Mouse (Mus musculus) forebrain, embryonic 16.5 days (tissue): Measurements from ENCODE around the gene Maats1. TPM values are rescaled to one million over a fixed set of nuclear protein-coding genes. Genes with fewer than 3 reads are reported as not detected.

Experiments
- ATAC-seq: fragments of 200-750 bp; cut with Nextera tagmentation; 2 replicates; pipeline ENCODE4 v1.8.0; 2017; ENCODE audit warnings: mild to moderate bottlenecking, moderate library complexity
- H3K27ac ChIP-seq: fragments of 300-500 bp; sonication (generic); 2 replicates; pipeline ENCODE4 v1.5.1; 2014; ENCODE audit warnings: low read length, control low read depth
- H3K27me3 ChIP-seq: fragments of 300-500 bp; sonication (generic); replicated peaks from 2 replicates; pipeline ENCODE4 v1.6.1; 2014; ENCODE audit warnings: low read length; ENCODE audit not compliant: control insufficient read depth, insufficient read depth
- H3K36me3 ChIP-seq: fragments of 300-500 bp; sonication (generic); 2 replicates; pipeline ENCODE4 v1.6.1; 2014; ENCODE audit not compliant: control insufficient read depth, insufficient read depth
- H3K4me1 ChIP-seq: fragments of 300-500 bp; sonication (generic); replicated peaks from 2 replicates; pipeline ENCODE4 v1.6.1; 2014; ENCODE audit warnings: low read length; ENCODE audit not compliant: control insufficient read depth, insufficient read depth
- H3K4me2 ChIP-seq: fragments of 300-500 bp; sonication (generic); 2 replicates; pipeline ENCODE4 v1.6.1; 2014; ENCODE audit warnings: mild to moderate bottlenecking, low read length, control low read depth
- H3K4me3 ChIP-seq: fragments of 300-500 bp; sonication (generic); replicated peaks from 2 replicates; pipeline ENCODE4 v1.5.1; 2014; ENCODE audit warnings: mild to moderate bottlenecking, low read length, control low read depth
- H3K9ac ChIP-seq: fragments of 300-500 bp; sonication (generic); replicated peaks from 2 replicates; pipeline ENCODE4 v1.6.1; 2014; ENCODE audit warnings: low read depth, low read length, control low read depth
- H3K9me3 ChIP-seq: fragments of 300-500 bp; sonication (generic); 2 replicates; pipeline ENCODE4 v1.6.1; 2016; ENCODE audit warnings: low read length; ENCODE audit not compliant: control insufficient read depth
- WGBS: fragments of 180-500 bp; shearing (Covaris S2); extraction: QIAGEN DNeasy Blood & Tissue Kit; methylation state at CpG from one replicate; pipeline ENCODE4 v1.1.7; 2014; 5-methylcytosine and 5-hydroxymethylcytosine counted together
- polyA plus RNA-seq: library from polyadenylated mRNA; unstranded; fragments of >200 nt; fragmentation: Nextera tagmentation; extraction: Ambion mirVana; gene quantifications from 2 replicates; pipeline ENCODE4 v1.2.1, GENCODE M21; 2015

Maats1 gene
- polyA plus RNA-seq, 1 experiment from 2014 or later, result 0.66 TPM

DNA sequence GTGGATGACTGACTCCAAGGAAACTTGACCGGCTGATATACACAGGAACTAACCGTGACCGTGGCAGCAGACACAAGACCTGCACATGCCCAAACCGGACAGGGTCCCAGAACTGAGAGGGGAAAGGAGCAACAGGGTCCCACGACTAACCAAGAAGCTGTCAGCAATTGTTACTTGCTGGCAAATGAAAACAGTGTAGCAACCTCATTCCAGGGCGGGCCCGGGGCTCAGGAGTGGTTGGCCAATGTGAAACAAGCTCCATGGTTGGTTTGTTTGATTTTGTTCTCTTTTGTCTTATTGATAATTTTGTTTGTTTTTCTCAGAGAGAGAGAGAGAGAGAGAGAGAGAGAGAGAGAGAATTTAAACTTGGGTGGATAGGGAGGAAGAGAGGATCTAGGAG is 61.0 kb downstream of the Maats1 start:
- no peak overlapping the region for H3K4me3 ChIP-seq
- ATAC-seq, result no peak

GRCm38 (mm10) chr16:38279794-38280193 is 62.1 kb downstream of the Maats1 start:
- 91% methylated on average over 5 of the region's 5 CpGs for WGBS
- H3K4me1 ChIP-seq, result no peaks in the 10 kb centered on the region
- ATAC-seq, result no peak
- H3K9me3 ChIP-seq, result no peaks in the 10 kb centered on the region
- no peak overlapping the region for H3K27ac ChIP-seq
- no peaks in the 10 kb centered on the region for H3K27me3 ChIP-seq
- H3K36me3 ChIP-seq, result no peaks in the 10 kb centered on the region
- H3K4me2 ChIP-seq, result no peak overlapping the region
- no peak overlapping the region for H3K4me3 ChIP-seq
- H3K9ac ChIP-seq, result no peak overlapping the region

More for the DNA sequence above, 61.0 kb downstream of the Maats1 start:
- no peaks in the 10 kb centered on the region for H3K9me3 ChIP-seq
- no peaks in the 10 kb centered on the region for H3K36me3 ChIP-seq
- no peak overlapping the region for H3K4me2 ChIP-seq
- 90% methylated on average over 7 of the region's 7 CpGs for WGBS
- H3K4me1 ChIP-seq, result no peaks in the 10 kb centered on the region
- H3K27ac ChIP-seq, result no peak overlapping the region
- H3K9ac ChIP-seq, result no peak overlapping the region
- no peaks in the 10 kb centered on the region for H3K27me3 ChIP-seq

- no peaks in the 10 kb centered on the region for H3K9me3 ChIP-seq
- no peaks in the 10 kb centered on the region for H3K4me1 ChIP-seq
- no peak for ATAC-seq
- H3K9ac ChIP-seq, result no peak overlapping the region
- no peak overlapping the region for H3K4me2 ChIP-seq
- H3K27me3 ChIP-seq, result no peaks in the 10 kb centered on the region
- 79% methylated on average over 2 of the region's 2 CpGs for WGBS
- no peaks in the 10 kb centered on the region for H3K36me3 ChIP-seq
- H3K27ac ChIP-seq, result no peak overlapping the region
- no peak overlapping the region for H3K4me3 ChIP-seq
Measured at GRCm38 (mm10) chr16:38274737-38275136, 67.2 kb downstream of the Maats1 start.

DNA sequence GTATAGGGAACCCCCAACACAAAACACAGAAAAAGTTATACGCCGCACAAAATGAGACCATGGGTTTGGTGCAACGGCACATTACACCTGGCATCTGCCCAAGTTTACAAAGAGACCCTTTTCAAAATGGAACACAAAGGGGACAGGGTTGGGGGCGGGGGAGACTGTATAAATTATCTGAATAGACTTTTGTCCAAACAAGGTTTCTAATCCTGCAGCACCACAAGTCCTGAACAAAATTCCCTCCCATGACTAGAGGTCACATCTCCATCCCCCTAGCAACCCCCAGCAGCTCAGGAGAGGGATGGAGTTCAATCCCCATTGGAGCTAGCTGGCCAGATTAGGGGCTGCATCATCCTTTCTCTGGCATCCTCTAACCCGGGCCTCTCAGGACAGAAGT is 69.5 kb downstream of the Maats1 start:
- ATAC-seq, result peak; percentile 43; the same call in 1 of the 2 replicates
- H3K27ac ChIP-seq, result no peak overlapping the region

GRCm38 (mm10) chr16:38271601-38272000 is 70.3 kb downstream of the Maats1 start:
- no peaks in the 10 kb centered on the region for H3K27me3 ChIP-seq
- H3K9me3 ChIP-seq, result no peaks in the 10 kb centered on the region
- no peak overlapping the region for H3K9ac ChIP-seq
- no peaks in the 10 kb centered on the region for H3K4me1 ChIP-seq
- no peak overlapping the region for H3K4me2 ChIP-seq
- H3K36me3 ChIP-seq, result no peaks in the 10 kb centered on the region
- no peak for ATAC-seq
- H3K27ac ChIP-seq, result no peak overlapping the region
- no peak overlapping the region for H3K4me3 ChIP-seq
- 88% methylated on average over 3 of the region's 3 CpGs for WGBS

More for the DNA sequence above, 69.5 kb downstream of the Maats1 start:
- Histone ChIP-seq H3K4me3 (no peak overlapping the region), H3K4me1 (no peaks in the 10 kb centered on the region), H3K4me2 (no peak overlapping the region), H3K27me3 (no peaks in the 10 kb centered on the region), H3K9ac (no peak overlapping the region), H3K36me3 (no peaks in the 10 kb centered on the region), H3K9me3 (no peaks in the 10 kb centered on the region)
- WGBS, result 14% methylated on average over 5 of the region's 5 CpGs

DNA sequence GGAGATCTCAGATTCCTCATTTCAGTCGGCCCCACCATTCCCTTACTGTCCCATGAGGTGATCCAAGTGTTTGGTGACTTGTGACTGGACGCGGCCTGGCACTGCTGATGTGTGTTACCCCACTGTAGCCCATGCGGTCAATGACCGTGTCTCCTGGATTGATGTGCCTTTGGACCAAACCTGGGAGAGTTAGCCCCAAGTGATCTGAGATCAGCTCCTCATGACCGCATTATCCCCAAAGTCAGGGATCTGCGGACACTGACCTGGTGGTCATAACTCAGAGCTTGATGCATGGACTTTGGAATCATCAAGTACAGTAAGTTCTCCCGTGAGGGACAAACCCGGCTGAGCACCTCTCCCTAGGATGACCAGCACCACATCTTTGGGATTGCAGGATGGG is 86.0 kb downstream of the Maats1 start:
- no peak for ATAC-seq
- 94% methylated on average over 9 of the region's 9 CpGs for WGBS
- H3K4me1 ChIP-seq, result no peaks in the 10 kb centered on the region
- no peak overlapping the region for H3K4me3 ChIP-seq
- no peak overlapping the region for H3K4me2 ChIP-seq
- H3K36me3 ChIP-seq, result no peaks in the 10 kb centered on the region
- no peak overlapping the region for H3K9ac ChIP-seq
- H3K27me3 ChIP-seq, result no peaks in the 10 kb centered on the region
- H3K27ac ChIP-seq, result no peak overlapping the region
- H3K9me3 ChIP-seq, result no peaks in the 10 kb centered on the region

DNA sequence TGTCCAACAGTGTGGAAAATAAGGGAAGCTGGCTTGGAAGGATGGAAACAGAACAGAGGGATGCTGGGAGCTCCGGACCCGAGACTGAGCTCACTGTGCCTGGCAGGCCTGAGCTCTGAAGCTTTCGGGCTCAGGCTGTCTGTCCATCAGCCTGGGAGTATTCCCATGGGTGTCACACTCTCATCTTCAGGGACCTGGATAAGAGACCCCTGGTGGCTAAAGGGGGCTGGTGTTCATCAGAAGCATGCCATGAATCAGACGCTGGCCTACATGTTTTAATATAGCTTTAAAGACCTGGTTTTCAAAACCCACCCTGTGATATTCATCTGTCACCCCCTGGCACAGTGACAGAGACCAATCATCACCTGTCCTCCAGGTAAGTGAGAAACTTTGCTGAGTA is 86.8 kb downstream of the Maats1 start:
- no peak overlapping the region for H3K9ac ChIP-seq
- H3K4me1 ChIP-seq, result no peaks in the 10 kb centered on the region
- no peaks in the 10 kb centered on the region for H3K36me3 ChIP-seq
- H3K9me3 ChIP-seq, result no peaks in the 10 kb centered on the region
- no peak overlapping the region for H3K27ac ChIP-seq
- H3K4me2 ChIP-seq, result no peak overlapping the region
- no peaks in the 10 kb centered on the region for H3K27me3 ChIP-seq
- 80% methylated on average over 4 of the region's 4 CpGs for WGBS
- no peak overlapping the region for H3K4me3 ChIP-seq
- no peak for ATAC-seq

DNA sequence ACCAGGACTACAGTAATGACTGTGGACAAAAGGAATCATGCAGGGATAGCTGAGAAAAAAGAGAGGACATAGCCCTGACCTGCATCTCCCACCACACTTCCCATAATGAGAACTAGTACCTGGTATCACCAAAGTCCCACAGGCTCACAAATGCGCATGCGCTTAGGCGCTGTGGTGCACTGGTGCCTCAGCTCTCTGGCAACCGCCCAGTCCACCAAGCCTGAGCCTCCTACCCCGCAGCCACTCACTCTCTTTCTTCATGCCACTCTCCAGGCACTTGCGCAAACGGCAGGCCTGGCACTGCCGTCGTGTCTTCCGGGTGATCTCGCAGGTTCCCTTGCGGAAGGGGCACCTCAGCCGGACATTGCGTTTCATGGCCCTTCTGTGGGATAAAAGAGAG is 87.9 kb downstream of the Maats1 start:
- 80% methylated on average over 14 of the region's 14 CpGs for WGBS
- no peak overlapping the region for H3K27ac ChIP-seq
- no peak for ATAC-seq

GRCm38 (mm10) chr16:38250467-38250866 is 91.5 kb downstream of the Maats1 start:
- peaks cover 3% of the 10 kb centered on the region; the same call in 1 of the 2 replicates for H3K36me3 ChIP-seq
- no peaks in the 10 kb centered on the region for H3K4me1 ChIP-seq
- H3K4me3 ChIP-seq, result no peak overlapping the region
- no peaks in the 10 kb centered on the region for H3K9me3 ChIP-seq
- 94% methylated on average over 6 of the region's 6 CpGs for WGBS
- no peak overlapping the region for H3K4me2 ChIP-seq
- no peak overlapping the region for H3K9ac ChIP-seq
- no peak for ATAC-seq
- H3K27ac ChIP-seq, result no peak overlapping the region
- no peaks in the 10 kb centered on the region for H3K27me3 ChIP-seq

More for the DNA sequence above, 87.9 kb downstream of the Maats1 start:
- no peak overlapping the region for H3K4me3 ChIP-seq
- H3K9me3 ChIP-seq, result no peaks in the 10 kb centered on the region
- H3K4me1 ChIP-seq, result no peaks in the 10 kb centered on the region
- H3K9ac ChIP-seq, result no peak overlapping the region
- H3K27me3 ChIP-seq, result no peaks in the 10 kb centered on the region
- no peaks in the 10 kb centered on the region for H3K36me3 ChIP-seq
- no peak overlapping the region for H3K4me2 ChIP-seq

DNA sequence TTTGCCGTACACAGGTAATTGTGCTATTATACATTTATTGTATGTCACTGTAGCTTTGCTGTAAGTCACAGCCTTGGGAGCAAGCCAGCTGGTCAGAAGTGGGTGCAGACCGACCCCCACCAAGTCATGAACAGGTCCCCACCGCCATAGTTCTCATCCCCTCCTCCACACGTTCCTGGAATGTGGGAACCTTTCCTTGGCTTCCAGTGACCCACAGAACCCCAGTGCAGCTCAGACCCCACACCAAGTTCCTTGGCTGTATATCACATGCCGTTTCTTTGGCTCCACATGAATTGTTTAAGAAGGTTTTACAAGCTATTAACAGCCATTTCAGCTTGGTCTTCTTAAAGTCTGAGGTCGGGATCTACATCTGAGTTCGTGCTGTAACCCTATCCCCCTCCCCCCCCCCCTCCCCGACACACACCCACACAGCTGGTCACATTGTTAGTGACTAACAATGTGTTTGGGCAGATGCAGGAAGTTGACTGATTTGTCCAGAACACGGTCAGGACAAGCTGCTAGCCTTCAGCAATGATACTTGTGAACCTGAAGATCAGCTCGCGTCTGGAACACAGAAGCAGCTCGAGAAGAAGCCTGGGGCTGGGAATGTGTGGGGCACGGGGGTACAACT is 93.5 kb downstream of the Maats1 start:
- no peak overlapping the region for H3K9ac ChIP-seq
- H3K27ac ChIP-seq, result no peak overlapping the region
- H3K27me3 ChIP-seq, result no peaks in the 10 kb centered on the region
- ATAC-seq, result no peak
- 63% methylated on average over 13 of the region's 13 CpGs for WGBS
- H3K4me3 ChIP-seq, result no peak overlapping the region
- no peak overlapping the region for H3K4me2 ChIP-seq
- no peaks in the 10 kb centered on the region for H3K4me1 ChIP-seq
- no peaks in the 10 kb centered on the region for H3K9me3 ChIP-seq
- peaks cover 4% of the 10 kb centered on the region; the same call in 1 of the 2 replicates for H3K36me3 ChIP-seq
